Mouse (Mus musculus): ENCODE results near the gene Rubcnl. TPM values are rescaled to one million over a fixed set of nuclear protein-coding genes. Genes with fewer than 3 reads are reported as not detected.

The Rubcnl gene
- total and polyA plus RNA-seq, 2 experiments from 2014 or later: 0.25 to 0.26 TPM

- DNase-seq (ENCODE audit: low spot score) (no peak), ATAC-seq (no peak)
- no peak overlapping the region for H3K27ac ChIP-seq
- no peaks in the 10 kb centered on the region for H3K27me3 ChIP-seq (ENCODE audit: insufficient read depth, low read length)
- H3K36me3 ChIP-seq (ENCODE audit: insufficient read depth, low read length): no peaks in the 10 kb centered on the region
- no peak overlapping the region for H3K4me3 ChIP-seq (ENCODE audit: low read length)
- no peaks in the 10 kb centered on the region for H3K9me3 ChIP-seq (ENCODE audit: low read length)
- TF ChIP-seq CTCF (IDR thresholded peaks at IDR 0.05; ENCODE audit: low read depth): no peak
- no peak overlapping the region for H3K4me2 ChIP-seq (ENCODE audit: low read depth, low read length)
- WGBS: 73% methylated on average over 7 of the region's 7 CpGs
- no peaks in the 10 kb centered on the region for H3K4me1 ChIP-seq (ENCODE audit: insufficient read depth, low read length)
- no peak overlapping the region for H3K9ac ChIP-seq (replicated peaks; ENCODE audit: low read length)
These were observed 30.9 kb upstream of the Rubcnl start for GRCm38 (mm10) chr14:74984817-74985391.

GRCm38 (mm10) chr14:74985658-74986057, 30.2 kb upstream of the Rubcnl start:
- H3K9me3 ChIP-seq (ENCODE audit: low read length): no peaks in the 10 kb centered on the region
- TF ChIP-seq CTCF (IDR thresholded peaks at IDR 0.05; ENCODE audit: low read depth): no peak
- no peak overlapping the region for H3K4me3 ChIP-seq (ENCODE audit: low read length)
- no peaks in the 10 kb centered on the region for H3K4me1 ChIP-seq (ENCODE audit: insufficient read depth, low read length)
- no peak for ATAC-seq
- DNase-seq (ENCODE audit: low spot score): no peak
- H3K36me3 ChIP-seq (ENCODE audit: insufficient read depth, low read length): no peaks in the 10 kb centered on the region
- H3K27me3 ChIP-seq (ENCODE audit: insufficient read depth, low read length): no peaks in the 10 kb centered on the region
- no peak overlapping the region for H3K9ac ChIP-seq (replicated peaks; ENCODE audit: low read length)
- no peak overlapping the region for H3K27ac ChIP-seq
- no peak overlapping the region for H3K4me2 ChIP-seq (ENCODE audit: low read depth, low read length)
- 53% methylated on average over 4 of the region's 4 CpGs for WGBS

- H3K4me2 ChIP-seq (ENCODE audit: low read depth, low read length): no peak overlapping the region
- no peaks in the 10 kb centered on the region for H3K4me1 ChIP-seq (ENCODE audit: insufficient read depth, low read length)
- ATAC-seq: no peak
- no peak overlapping the region for H3K27ac ChIP-seq
- TF ChIP-seq CTCF (IDR thresholded peaks at IDR 0.05; ENCODE audit: low read depth): no peak
- no peaks in the 10 kb centered on the region for H3K9me3 ChIP-seq (ENCODE audit: low read length)
- no peak for DNase-seq (ENCODE audit: low spot score)
- H3K4me3 ChIP-seq (ENCODE audit: low read length): no peak overlapping the region
- 84% methylated on average over 3 of the region's 3 CpGs for WGBS
- H3K36me3 ChIP-seq (ENCODE audit: insufficient read depth, low read length): no peaks in the 10 kb centered on the region
- no peak overlapping the region for H3K9ac ChIP-seq (replicated peaks; ENCODE audit: low read length)
- H3K27me3 ChIP-seq (ENCODE audit: insufficient read depth, low read length): no peaks in the 10 kb centered on the region
These were observed 29.3 kb upstream of the Rubcnl start for GRCm38 (mm10) chr14:74986527-74986926.

GRCm38 (mm10) chr14:74989322-74989721, 26.5 kb upstream of the Rubcnl start:
- WGBS: 46% methylated on average over 4 of the region's 4 CpGs
- ATAC-seq (no peak), DNase-seq (ENCODE audit: low spot score) (no peak)
- no peak overlapping the region for H3K27ac ChIP-seq
- no peaks in the 10 kb centered on the region for H3K4me1 ChIP-seq (ENCODE audit: insufficient read depth, low read length)
- no peaks in the 10 kb centered on the region for H3K27me3 ChIP-seq (ENCODE audit: insufficient read depth, low read length)
- H3K9me3 ChIP-seq (ENCODE audit: low read length): no peaks in the 10 kb centered on the region
- H3K4me2 ChIP-seq (ENCODE audit: low read depth, low read length): no peak overlapping the region
- H3K36me3 ChIP-seq (ENCODE audit: insufficient read depth, low read length): no peaks in the 10 kb centered on the region
- H3K9ac ChIP-seq (replicated peaks; ENCODE audit: low read length): no peak overlapping the region
- no peak for TF ChIP-seq CTCF (IDR thresholded peaks at IDR 0.05; ENCODE audit: low read depth)
- H3K4me3 ChIP-seq (ENCODE audit: low read length): no peak overlapping the region

- 92% methylated on average over 4 of the region's 4 CpGs for WGBS
- DNase-seq (ENCODE audit: low spot score) (no peak), ATAC-seq (no peak)
- no peak overlapping the region for H3K9ac ChIP-seq (replicated peaks; ENCODE audit: low read length)
- H3K27ac ChIP-seq: no peak overlapping the region
- H3K4me3 ChIP-seq (ENCODE audit: low read length): no peak overlapping the region
- H3K4me2 ChIP-seq (ENCODE audit: low read depth, low read length): no peak overlapping the region
- no peaks in the 10 kb centered on the region for H3K4me1 ChIP-seq (ENCODE audit: insufficient read depth, low read length)
- no peaks in the 10 kb centered on the region for H3K27me3 ChIP-seq (ENCODE audit: insufficient read depth, low read length)
- H3K36me3 ChIP-seq (ENCODE audit: insufficient read depth, low read length): no peaks in the 10 kb centered on the region
- no peak for TF ChIP-seq CTCF (IDR thresholded peaks at IDR 0.05; ENCODE audit: low read depth)
- no peaks in the 10 kb centered on the region for H3K9me3 ChIP-seq (ENCODE audit: low read length)
These were observed 25.9 kb upstream of the Rubcnl start for GRCm38 (mm10) chr14:74989909-74990308.

- Histone ChIP-seq H3K27ac (no peak overlapping the region), H3K4me3 (ENCODE audit: low read length) (no peak overlapping the region), H3K4me1 (ENCODE audit: insufficient read depth, low read length) (no peaks in the 10 kb centered on the region), H3K27me3 (ENCODE audit: insufficient read depth, low read length) (no peaks in the 10 kb centered on the region), H3K4me2 (ENCODE audit: low read depth, low read length) (no peak overlapping the region), H3K36me3 (ENCODE audit: insufficient read depth, low read length) (no peaks in the 10 kb centered on the region), H3K9me3 (ENCODE audit: low read length) (no peaks in the 10 kb centered on the region), H3K9ac (replicated peaks; ENCODE audit: low read length) (no peak overlapping the region)
- 0% methylated on average over 1 of the region's 1 CpGs for WGBS
- ATAC-seq: peak; percentile 77
- TF ChIP-seq CTCF (IDR thresholded peaks at IDR 0.05; ENCODE audit: low read depth): peak; percentile 73
- DNase-seq (ENCODE audit: low spot score): peak; percentile 88
These were observed 25.3 kb upstream of the Rubcnl start for GRCm38 (mm10) chr14:74990504-74990903.

GRCm38 (mm10) chr14:74996556-74996955, 19.3 kb upstream of the Rubcnl start:
- H3K4me3 ChIP-seq (ENCODE audit: low read length): no peak overlapping the region
- no peaks in the 10 kb centered on the region for H3K36me3 ChIP-seq (ENCODE audit: insufficient read depth, low read length)
- no peak overlapping the region for H3K27ac ChIP-seq
- DNase-seq (ENCODE audit: low spot score) (no peak), ATAC-seq (no peak)
- WGBS: 71% methylated on average over 3 of the region's 3 CpGs
- H3K9me3 ChIP-seq (ENCODE audit: low read length): no peaks in the 10 kb centered on the region
- no peaks in the 10 kb centered on the region for H3K27me3 ChIP-seq (ENCODE audit: insufficient read depth, low read length)
- TF ChIP-seq CTCF (IDR thresholded peaks at IDR 0.05; ENCODE audit: low read depth): no peak
- no peak overlapping the region for H3K4me2 ChIP-seq (ENCODE audit: low read depth, low read length)
- no peaks in the 10 kb centered on the region for H3K4me1 ChIP-seq (ENCODE audit: insufficient read depth, low read length)
- H3K9ac ChIP-seq (replicated peaks; ENCODE audit: low read length): no peak overlapping the region
